Comparison of ENCODE assay signal across 18 mouse cellular contexts in the genomic region with DNA sequence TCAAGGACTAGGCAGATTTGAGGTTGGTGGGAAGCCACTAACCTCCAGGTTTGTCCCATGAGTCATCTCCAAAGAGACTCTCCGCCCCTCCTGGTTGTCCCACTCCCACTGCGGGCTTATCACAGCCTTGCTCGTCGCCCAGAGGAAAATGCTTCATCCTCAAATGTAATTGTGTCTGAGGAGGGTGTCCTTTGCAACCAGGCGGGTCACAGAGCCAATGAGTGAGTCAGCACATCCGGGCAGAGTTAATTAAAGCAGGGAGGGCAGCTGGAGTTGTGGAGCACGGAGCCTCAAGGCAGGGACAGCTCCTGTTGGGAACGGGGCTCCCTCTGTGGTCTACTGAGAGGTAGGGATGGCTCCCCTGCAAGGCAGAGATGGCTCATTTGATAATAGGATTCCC. TPM values are rescaled to one million over a fixed set of nuclear protein-coding genes. Genes with fewer than 3 reads are reported as not detected.
A peak's percentile ranks its signal among the peaks of the same experiment; 100 is the strongest.
DNase-seq lines count a peak whose midpoint lies in the region; ATAC-seq lines count a peak whose summit lies in the region.
"Had no signal": no experiment of that assay in that cellular context is flagged by ENCODE, and none has a peak within 500 bp of the region (broad histone marks: within the 10 kb centered on the region; RNA-seq: fewer than 3 reads in every experiment).

No protein-coding gene starts in this region.

- H3K27ac ChIP-seq in heart, embryonic 11.5 days (ENCODE audit: low read depth, low read length), result no peak overlapping the region
- H3K27ac ChIP-seq in limb, embryonic 10.5 days, result no peak overlapping the region
- H3K27ac ChIP-seq: embryonic facial prominence, embryonic 13.5 days; forebrain, embryonic 10.5 days; midbrain, embryonic 15.5 days; neural tube, embryonic 12.5 days had no signal

- H3K27me3 ChIP-seq in heart, embryonic 11.5 days (ENCODE audit: control insufficient read depth, insufficient read depth, low read length), result peaks cover 11% of the 10 kb centered on the region
- peaks cover 34% of the 10 kb centered on the region for H3K27me3 ChIP-seq in limb, embryonic 10.5 days (ENCODE audit: low read depth, poor library complexity, severe bottlenecking)

- WGBS in heart, embryonic 11.5 days (ENCODE audit: insufficient replicate concordance), result 12% methylated on average over 8 of the region's 8 CpGs
- 20% methylated on average over 8 of the region's 8 CpGs for WGBS in limb, embryonic 10.5 days

- H3K9ac ChIP-seq in heart, embryonic 11.5 days (ENCODE audit: low read depth, low read length), result no peak overlapping the region
- H3K9ac ChIP-seq: embryonic facial prominence, embryonic 13.5 days; midbrain, embryonic 15.5 days; neural tube, embryonic 12.5 days had no signal

- H3K4me1 ChIP-seq in heart, embryonic 11.5 days (ENCODE audit: control insufficient read depth, insufficient read depth, low read length), result peaks cover 17% of the 10 kb centered on the region
- H3K4me1 ChIP-seq in limb, embryonic 10.5 days, result peaks cover 13% of the 10 kb centered on the region
- H3K4me1 ChIP-seq: neural tube, embryonic 12.5 days had no signal

- H3K4me2 ChIP-seq in heart, embryonic 11.5 days, result no peak overlapping the region
- H3K4me2 ChIP-seq: embryonic facial prominence, embryonic 13.5 days; midbrain, embryonic 15.5 days; neural tube, embryonic 12.5 days had no signal

- no peak for ATAC-seq in heart, embryonic 11.5 days (replicated peaks; ENCODE audit: insufficient number of reproducible peaks, low FRiP score, low TSS enrichment)
- ATAC-seq: hindbrain, embryonic 16.5 days; midbrain, embryonic 15.5 days had no signal

- H3K36me3 ChIP-seq in heart, embryonic 11.5 days (ENCODE audit: control insufficient read depth, insufficient read depth, low read length), result no peaks in the 10 kb centered on the region
- H3K36me3 ChIP-seq in limb, embryonic 10.5 days, result no peaks in the 10 kb centered on the region
- H3K36me3 ChIP-seq: embryonic facial prominence, embryonic 13.5 days; forebrain, embryonic 10.5 days; G1E; midbrain, embryonic 15.5 days; neural tube, embryonic 12.5 days had no signal

- H3K9me3 ChIP-seq in heart, embryonic 11.5 days (replicated peaks; ENCODE audit: control insufficient read depth, low read length), result no peaks in the 10 kb centered on the region
- H3K9me3 ChIP-seq in limb, embryonic 10.5 days (replicated peaks), result no peaks in the 10 kb centered on the region
- H3K9me3 ChIP-seq: embryonic facial prominence, embryonic 13.5 days; forebrain, embryonic 10.5 days; G1E; midbrain, embryonic 15.5 days; neural tube, embryonic 12.5 days had no signal

- peak; percentile 5 to 31 for DNase-seq in heart, adult 9 months (ENCODE audit: low spot score in 2 of 2)
- DNase-seq in 3134 (ENCODE audit: extremely low read depth, insufficient read length, low spot score), result peak; percentile 52
- DNase-seq in 416B (ENCODE audit: low read depth), result peak; percentile 67
- peak; percentile 39 for DNase-seq in R1 (ENCODE audit: low read depth, low spot score)
- DNase-seq in limb, embryonic 10.5 days (ENCODE audit: low spot score), result no peak
- no peak for DNase-seq in right cerebral cortex, postnatal 36 days (ENCODE audit: low spot score in 2 of 2)
- DNase-seq: cerebellum, adult 18-20 months; gastrocnemius, postnatal 36 days; kidney, adult 11 months; lung, postnatal 4 days; thymus, adult 2 months had no signal

- no peak overlapping the region for H3K4me3 ChIP-seq in heart, embryonic 11.5 days (ENCODE audit: low read depth, low read length)
- H3K4me3 ChIP-seq in limb, embryonic 10.5 days, result no peak overlapping the region
- H3K4me3 ChIP-seq: embryonic facial prominence, embryonic 13.5 days; forebrain, embryonic 10.5 days; midbrain, embryonic 15.5 days; neural tube, embryonic 12.5 days had no signal

RNA-seq across cellular contexts. Expression of gene Esrrb, which starts 37.8 kb away (rescaled TPM):
- polyA plus RNA-seq in heart, embryonic 11.5 days (2014; fragmentation: Nextera tagmentation; extraction: Ambion mirVana), result 1.6 TPM in 2 replicates
- 0.06 and 0.15 TPM in 2 replicates for polyA plus RNA-seq in limb, embryonic 10.5 days (2016; fragmentation: Nextera tagmentation; extraction: Ambion mirVana)
- polyA plus RNA-seq: G1E had no signal

Comparison
In these comparisons a context has a peak if more than half of its experiments do, and no peak if none do; other contexts are left out.
1. DNase-seq: peak in heart, adult 9 months (2 of 2), 3134 (single experiment), 416B (single experiment) and R1 (single experiment); none in limb, embryonic 10.5 days (single experiment) and right cerebral cortex, postnatal 36 days (0 of 2).